Mouse (Mus musculus) heart, embryonic 14.5 days (tissue): ENCODE results near the gene Lcp1. TPM values are rescaled to one million over a fixed set of nuclear protein-coding genes. Genes with fewer than 3 reads are reported as not detected.
A peak's percentile ranks its signal among the peaks of the same experiment; 100 is the strongest.

Source experiments
- ATAC-seq: fragments of 200-750 bp; cut with Nextera tagmentation; 2 replicates; pipeline ENCODE4 v1.8.0; 2017; ENCODE audit warnings: low read depth, moderate TSS enrichment; ENCODE audit not compliant: insufficient number of reproducible peaks, insufficient read depth, low FRiP score
- H3K27ac ChIP-seq, 2 experiments: fragments of 200-500 bp in 1 of 2; fragments of 300-500 bp in 1 of 2; sonication (generic) in 1 of 2; replicated peaks in 1 of 2; 2 replicates each; pipeline ENCODE4 v1.5.1; 2012 to 2014; ENCODE audit warnings: low read depth in 2 of 2, low read length in 2 of 2, control low read depth in 1 of 2, mild to moderate bottlenecking in 1 of 2, mixed read lengths in 1 of 2; ENCODE audit not compliant: control insufficient read depth in 1 of 2, insufficient read depth in 1 of 2
- H3K27me3 ChIP-seq: fragments of 300-500 bp; sonication (generic); 2 replicates; pipeline ENCODE4 v1.6.1; 2014; ENCODE audit warnings: mild to moderate bottlenecking, low read length, control low read depth; ENCODE audit not compliant: control insufficient read depth, insufficient read depth
- H3K36me3 ChIP-seq: fragments of 300-500 bp; sonication (generic); 2 replicates; pipeline ENCODE4 v1.6.1; 2014; ENCODE audit warnings: mild to moderate bottlenecking, control low read depth, low read length, mixed read lengths; ENCODE audit not compliant: control insufficient read depth, insufficient read depth
- H3K4me1 ChIP-seq, 2 experiments: fragments of 200-500 bp in 1 of 2; fragments of 300-500 bp in 1 of 2; sonication (generic) in 1 of 2; 2 replicates each; pipeline ENCODE4 v1.6.1; 2012 to 2014; ENCODE audit warnings: low read length in 2 of 2, control low read depth in 1 of 2, mixed read lengths in 1 of 2; ENCODE audit not compliant: control insufficient read depth in 2 of 2, insufficient read depth in 2 of 2
- H3K4me2 ChIP-seq: fragments of 300-500 bp; sonication (generic); 2 replicates; pipeline ENCODE4 v1.6.1; 2014; ENCODE audit warnings: mild to moderate bottlenecking, low read length
- H3K4me3 ChIP-seq, 2 experiments: fragments of 200-500 bp in 1 of 2; fragments of 300-500 bp in 1 of 2; sonication (generic) in 1 of 2; 2 replicates each; pipeline ENCODE4 v1.5.1; 2012 to 2014; ENCODE audit warnings: low read length in 2 of 2, mild to moderate bottlenecking in 2 of 2, control low read depth in 1 of 2, low read depth in 1 of 2, moderate library complexity in 1 of 2; ENCODE audit not compliant: control insufficient read depth in 1 of 2, insufficient read depth in 1 of 2
- H3K9ac ChIP-seq: fragments of 300-500 bp; sonication (generic); 2 replicates; pipeline ENCODE4 v1.6.1; 2014; ENCODE audit warnings: mild to moderate bottlenecking, low read length
- H3K9me3 ChIP-seq: fragments of 300-500 bp; sonication (generic); 2 replicates; pipeline ENCODE4 v1.6.1; 2016; ENCODE audit warnings: low read length, control low read depth; ENCODE audit not compliant: control insufficient read depth
- WGBS: fragments of 180-500 bp; shearing (Covaris S2); extraction: QIAGEN DNeasy Blood & Tissue Kit; methylation state at CpG from one replicate; pipeline ENCODE4 v1.1.7; 2014; 5-methylcytosine and 5-hydroxymethylcytosine counted together
- polyA plus RNA-seq: library from polyadenylated mRNA; unstranded; fragments of >200 nt; fragmentation: Nextera tagmentation; extraction: Ambion mirVana; gene quantifications from 2 replicates; pipeline ENCODE4 v1.2.1, GENCODE M21; 2014

Lcp1 gene
- polyA plus RNA-seq: 26.3 and 31.0 TPM in 2 replicates

DNA sequence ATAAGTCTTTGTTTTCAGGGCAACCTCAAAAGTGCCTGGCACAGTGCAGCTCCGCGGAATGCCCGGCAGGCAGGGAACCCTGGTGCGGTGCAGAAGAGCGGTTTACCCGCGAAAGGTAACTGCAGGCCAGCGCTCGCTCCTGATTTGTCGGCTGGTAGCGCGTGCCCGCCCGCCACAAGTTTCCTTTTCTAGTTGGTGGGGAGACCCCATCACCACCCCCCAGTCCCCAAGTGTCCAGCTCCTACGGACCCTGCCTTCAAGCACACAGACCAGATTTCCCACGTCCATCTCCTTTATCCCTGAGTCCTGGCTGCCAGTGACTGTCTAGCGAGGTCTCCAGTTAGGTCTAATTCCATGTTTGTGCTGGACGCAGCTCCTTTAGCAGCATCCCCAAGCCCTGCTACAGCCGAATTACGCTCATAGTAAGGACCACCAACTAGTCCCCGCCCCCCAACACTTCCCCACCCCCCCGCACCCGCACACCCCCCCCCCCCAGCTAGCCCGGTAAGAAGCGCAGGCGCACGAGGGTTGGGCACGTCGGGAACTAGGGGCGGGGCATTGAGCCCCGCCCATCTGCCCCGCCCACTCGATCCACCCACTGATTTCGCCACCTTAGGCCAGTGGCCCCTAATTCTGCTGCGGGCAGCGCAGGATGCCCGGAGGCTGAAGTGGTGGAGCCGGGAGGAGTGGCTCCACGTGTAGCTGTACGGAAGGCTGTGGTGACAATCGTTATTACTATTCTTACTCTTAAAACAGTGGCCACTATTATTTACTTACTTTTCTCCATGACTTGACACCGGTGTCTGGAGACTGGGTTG is at the start of gene Lcp1, which contains the start of gene Lrrc63:
TSS of gene Lcp1 (plus strand) at position 601 of the 818 bp plus-strand sequence.
TSS of gene Lrrc63 (minus strand) at position 381 of the 818 bp plus-strand sequence.
- Histone ChIP-seq H3K36me3 (no peaks in the 10 kb centered on the region), H3K9me3 (no peaks in the 10 kb centered on the region), H3K4me3 (peak within 1 kb of the TSS; percentile 61 to 82), H3K4me2 (peak within 1 kb of the TSS; percentile 89), H3K9ac (peak within 1 kb of the TSS; percentile 75), H3K27me3 (no peaks in the 10 kb centered on the region), H3K4me1 (no peaks in the 10 kb centered on the region; a peak in 1 of 4 replicates), H3K27ac (peak within 1 kb of the TSS; percentile 21 to 53; a peak in 1 of 4 replicates)
- 0% methylated on average over 36 of the region's 42 CpGs for WGBS
- peak; percentile 89 for ATAC-seq

DNA sequence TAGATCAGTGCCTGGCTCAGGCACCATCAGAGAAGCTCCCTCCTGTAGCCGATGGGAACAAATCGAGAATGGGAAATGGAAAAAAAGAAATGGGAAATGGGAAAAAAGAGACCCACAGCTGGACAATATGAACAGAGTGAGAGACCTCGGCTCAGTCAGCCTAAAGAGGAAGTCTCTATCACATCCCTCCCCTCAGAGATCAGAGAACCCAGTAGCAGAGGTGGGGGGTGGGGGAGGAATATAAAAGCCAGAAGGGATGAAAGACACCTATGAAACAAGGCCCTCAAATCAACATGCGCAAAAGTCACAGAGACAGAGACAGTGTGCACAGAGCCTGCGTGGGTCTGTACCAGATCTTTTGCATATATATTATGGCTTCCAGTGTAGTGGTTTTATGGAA is 27.9 kb upstream of the Lcp1 start:
- Histone ChIP-seq H3K4me3 (no peak overlapping the region), H3K4me1 (no peaks in the 10 kb centered on the region), H3K36me3 (no peaks in the 10 kb centered on the region), H3K4me2 (no peak overlapping the region), H3K27ac (no peak overlapping the region), H3K9me3 (no peaks in the 10 kb centered on the region), H3K27me3 (no peaks in the 10 kb centered on the region), H3K9ac (no peak overlapping the region)
- WGBS: 75% methylated on average over 5 of the region's 5 CpGs
- no peak for ATAC-seq

DNA sequence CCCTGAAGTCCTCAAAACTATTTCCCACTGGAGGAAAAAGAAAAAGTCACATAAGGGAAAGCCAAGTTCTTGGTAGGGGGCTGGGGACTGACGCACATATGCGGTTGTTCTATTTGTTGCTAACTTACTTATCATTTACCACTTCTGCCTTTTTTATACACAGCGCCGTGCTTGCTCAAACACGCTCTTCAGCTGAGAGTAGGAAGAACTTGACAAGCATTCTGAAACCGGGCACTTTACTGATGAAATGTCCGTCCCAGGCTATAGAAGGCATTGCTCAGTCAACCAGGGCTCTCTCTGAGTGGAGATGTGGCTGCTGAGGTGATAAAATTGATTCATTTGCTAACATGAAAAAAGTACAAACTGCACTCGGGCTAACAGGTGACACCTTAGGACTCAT is 9.2 kb upstream of the Lcp1 start:
- Histone ChIP-seq H3K27me3 (no peaks in the 10 kb centered on the region), H3K27ac (no peak overlapping the region), H3K9ac (no peak overlapping the region), H3K4me2 (no peak overlapping the region), H3K4me3 (no peak overlapping the region), H3K4me1 (no peaks in the 10 kb centered on the region), H3K9me3 (no peaks in the 10 kb centered on the region), H3K36me3 (no peaks in the 10 kb centered on the region)
- WGBS: 79% methylated on average over 8 of the region's 8 CpGs
- no peak for ATAC-seq

DNA sequence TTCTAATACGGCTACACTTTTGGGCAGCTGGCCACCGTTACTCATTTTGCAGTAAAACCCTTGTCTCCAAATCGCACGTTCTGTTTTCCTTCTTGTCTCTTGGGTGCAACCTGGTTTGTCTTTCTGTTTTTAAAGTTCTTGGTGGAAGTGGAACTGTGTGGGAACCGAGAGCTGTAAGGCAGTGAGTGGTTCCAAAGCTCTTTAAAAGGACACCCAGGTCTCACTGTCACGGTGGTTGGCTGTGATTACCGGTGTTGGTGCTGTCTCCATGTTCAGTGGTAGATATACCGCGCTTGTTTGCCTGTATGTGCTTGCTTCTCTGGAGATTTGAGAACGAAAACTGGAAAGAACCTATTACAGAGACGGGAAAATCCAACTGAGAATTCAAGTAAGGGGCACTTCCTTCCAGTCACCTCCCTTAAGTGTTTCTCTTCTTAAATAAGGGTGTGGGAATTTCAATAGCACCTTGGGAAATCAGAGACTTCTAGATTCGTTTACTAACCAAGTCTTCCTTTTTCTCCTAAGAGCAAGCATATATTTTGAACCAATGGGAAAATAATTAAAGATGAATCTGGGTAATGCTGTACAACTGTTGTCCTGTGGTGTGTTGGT is 529 bp downstream of the Lcp1 start:
- ATAC-seq: no peak
- no peaks in the 10 kb centered on the region for H3K27me3 ChIP-seq
- H3K9ac ChIP-seq: peak overlapping the region; percentile 75; the same call in 1 of the 2 replicates
- H3K27ac ChIP-seq: peak overlapping the region; percentile 1 to 53; a peak in 1 of 4 replicates
- H3K36me3 ChIP-seq: no peaks in the 10 kb centered on the region
- H3K4me3 ChIP-seq: peak overlapping the region; percentile 56 to 61
- WGBS: 7% methylated on average over 12 of the region's 12 CpGs
- peak overlapping the region; percentile 89 for H3K4me2 ChIP-seq
- H3K9me3 ChIP-seq: no peaks in the 10 kb centered on the region
- H3K4me1 ChIP-seq: no peaks in the 10 kb centered on the region; a peak in 1 of 4 replicates

GRCm38 (mm10) chr14:75136119-75136966 is 5.4 kb downstream of the Lcp1 start:
- no peaks in the 10 kb centered on the region for H3K9me3 ChIP-seq
- WGBS: 56% methylated on average over 25 of the region's 25 CpGs
- H3K36me3 ChIP-seq: no peaks in the 10 kb centered on the region
- H3K4me3 ChIP-seq: peak overlapping the region; percentile 14 to 17; a peak in 3 of 4 replicates
- no peaks in the 10 kb centered on the region for H3K27me3 ChIP-seq
- H3K4me2 ChIP-seq: peak overlapping the region; percentile 51
- H3K9ac ChIP-seq: peak overlapping the region; percentile 54
- peaks cover 0 to 8% of the 10 kb centered on the region in 2 experiments; a peak in 3 of 4 replicates for H3K4me1 ChIP-seq
- no peak for ATAC-seq
- H3K27ac ChIP-seq: peak overlapping the region; percentile 35; a peak in 3 of 4 replicates

DNA sequence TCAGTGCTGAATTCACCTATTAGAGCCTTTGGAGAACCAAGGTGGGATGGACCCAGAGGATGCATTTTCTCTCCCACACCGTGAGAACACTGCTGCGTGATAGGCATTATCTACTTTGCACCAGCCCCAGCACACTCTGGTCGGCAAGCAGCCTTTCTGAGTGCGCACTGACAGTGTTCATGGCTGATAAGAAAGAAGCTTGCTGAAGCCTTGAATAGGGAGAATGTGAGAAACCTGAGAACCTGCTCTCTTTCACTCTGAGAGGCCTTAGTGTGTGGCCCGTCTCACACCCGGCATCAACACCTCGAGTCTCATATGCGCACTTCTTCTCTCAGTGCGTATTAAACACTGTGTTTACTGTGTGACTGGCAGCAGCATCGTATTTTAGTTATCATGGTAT is 7.6 kb downstream of the Lcp1 start:
- Histone ChIP-seq H3K4me1 (peaks cover 0 to 8% of the 10 kb centered on the region in 2 experiments; a peak in 3 of 4 replicates), H3K27ac (no peak overlapping the region), H3K9ac (no peak overlapping the region), H3K36me3 (no peaks in the 10 kb centered on the region), H3K27me3 (no peaks in the 10 kb centered on the region), H3K4me2 (peak overlapping the region; percentile 13; the same call in 1 of the 2 replicates), H3K9me3 (no peaks in the 10 kb centered on the region), H3K4me3 (no peak overlapping the region)
- WGBS: 11% methylated on average over 10 of the region's 10 CpGs
- no peak for ATAC-seq

GRCm38 (mm10) chr14:75139225-75139624 is 8.3 kb downstream of the Lcp1 start:
- H3K27me3 ChIP-seq: no peaks in the 10 kb centered on the region
- 86% methylated on average over 2 of the region's 2 CpGs for WGBS
- H3K4me2 ChIP-seq: no peak overlapping the region

More at GRCm38 (mm10) chr14:75139225-75139624, 8.3 kb downstream of the Lcp1 start:
- peaks cover 0 to 8% of the 10 kb centered on the region in 2 experiments; a peak in 3 of 4 replicates for H3K4me1 ChIP-seq
- H3K4me3 ChIP-seq: no peak overlapping the region
- H3K9me3 ChIP-seq: no peaks in the 10 kb centered on the region
- no peak overlapping the region for H3K27ac ChIP-seq
- no peaks in the 10 kb centered on the region for H3K36me3 ChIP-seq
- H3K9ac ChIP-seq: no peak overlapping the region
- no peak for ATAC-seq
